Mouse (Mus musculus) MEL (cell line): Measurements from ENCODE around the gene Slc22a2. TPM values are rescaled to one million over a fixed set of nuclear protein-coding genes. Genes with fewer than 3 reads are reported as not detected.

Experiments used
- DNase-seq: peaks from one replicate; pipeline ENCODE4 v3.0.0; 2011; ENCODE audit warnings: low read depth, low spot score
- H3K27ac ChIP-seq: 2 replicates; pipeline ENCODE4 v1.5.1; 2012; ENCODE audit warnings: low read depth, mild to moderate bottlenecking, control low read depth, low read length, moderate library complexity; ENCODE audit not compliant: control insufficient read depth
- H3K27me3 ChIP-seq, 2 experiments: fragments of 150-350 bp in 1 of 2; sonication (generic) in 1 of 2; 2 replicates each; pipeline ENCODE4 v1.6.1; 2012; ENCODE audit warnings: low read length in 2 of 2, mild to moderate bottlenecking in 2 of 2, improper control_type of control experiment in 1 of 2, moderate library complexity in 1 of 2; ENCODE audit not compliant: insufficient read depth in 2 of 2, control insufficient read depth in 1 of 2
- H3K36me3 ChIP-seq, 2 experiments: 2 replicates each; pipeline ENCODE4 v1.6.1; 2012 to 2014; ENCODE audit warnings: low read length in 2 of 2, improper control_type of control experiment in 1 of 2, inconsistent platforms in 1 of 2, mild to moderate bottlenecking in 1 of 2; ENCODE audit not compliant: insufficient read depth in 2 of 2, control insufficient read depth in 1 of 2
- H3K4me1 ChIP-seq, 2 experiments: fragments of 150-350 bp in 1 of 2; sonication (generic) in 1 of 2; 2 replicates each; pipeline ENCODE4 v1.6.1; 2012; ENCODE audit warnings: low read length in 2 of 2, improper control_type of control experiment in 1 of 2, mild to moderate bottlenecking in 1 of 2; ENCODE audit not compliant: insufficient read depth in 2 of 2, control insufficient read depth in 1 of 2
- H3K4me3 ChIP-seq, 2 experiments: fragments of 150-350 bp in 1 of 2; sonication (generic) in 1 of 2; 2 replicates each; pipeline ENCODE4 v1.5.1; 2012; ENCODE audit warnings: low read depth in 2 of 2, low read length in 2 of 2, mild to moderate bottlenecking in 2 of 2, moderate library complexity in 2 of 2, control low read depth in 1 of 2, improper control_type of control experiment in 1 of 2; ENCODE audit not compliant: control insufficient read depth in 1 of 2, insufficient read depth in 1 of 2
- H3K79me2 ChIP-seq: 2 replicates; pipeline ENCODE4 v1.6.1; 2012; ENCODE audit warnings: mild to moderate bottlenecking, low read length, moderate library complexity; ENCODE audit not compliant: control insufficient read depth, poor library complexity, insufficient read depth
- H3K9ac ChIP-seq: 2 replicates; pipeline ENCODE4 v1.6.1; 2012; ENCODE audit warnings: low read depth, mild to moderate bottlenecking, control low read depth, low read length, moderate library complexity; ENCODE audit not compliant: control insufficient read depth, poor library complexity, severe bottlenecking
- H3K9me3 ChIP-seq: fragments of 150-350 bp; sonication (generic); replicated peaks from 2 replicates; pipeline ENCODE4 v1.6.1; 2012; ENCODE audit warnings: mild to moderate bottlenecking, low read length, improper control_type of control experiment, moderate library complexity; ENCODE audit not compliant: insufficient read depth
- CHD1 ChIP-seq: IDR thresholded peaks from 2 replicates; pipeline ENCODE4 v1.6.1; 2012; ENCODE audit warnings: low read depth, mild to moderate bottlenecking, inconsistent platforms, low read length, improper control_type of control experiment
- CHD2 ChIP-seq: IDR thresholded peaks from 2 replicates; pipeline ENCODE4 v1.6.1; 2011; ENCODE audit warnings: low read length, improper control_type of control experiment
- CTCF ChIP-seq, 3 experiments: IDR thresholded peaks in 2 of 3; conservative IDR thresholded peaks in 1 of 3; 2 replicates each; pipeline ENCODE4 v1.5.1; 2011 to 2012; ENCODE audit warnings: low read length in 3 of 3, low read depth in 2 of 3, mild to moderate bottlenecking in 2 of 3, improper control_type of control experiment in 1 of 3, inconsistent platforms in 1 of 3, mixed read lengths in 1 of 3, moderate library complexity in 1 of 3; ENCODE audit not compliant: control insufficient read depth in 1 of 3, insufficient read depth in 1 of 3, poor library complexity in 1 of 3, severe bottlenecking in 1 of 3
- EP300 ChIP-seq, 2 experiments: IDR thresholded peaks; 2 replicates each; pipeline ENCODE4 v1.6.1; 2011; ENCODE audit warnings: improper control_type of control experiment in 2 of 2, low read length in 2 of 2, low read depth in 1 of 2, mild to moderate bottlenecking in 1 of 2
- ETS1 ChIP-seq: IDR thresholded peaks from 2 replicates; pipeline ENCODE4 v1.6.1; 2012; ENCODE audit warnings: low read depth, mild to moderate bottlenecking, inconsistent platforms, low read length, improper control_type of control experiment, moderate library complexity
- GABPA ChIP-seq: IDR thresholded peaks from 2 replicates; pipeline ENCODE4 v1.6.1; 2012; ENCODE audit warnings: low read depth, mild to moderate bottlenecking, inconsistent platforms, low read length, improper control_type of control experiment, moderate library complexity
- GATA1 ChIP-seq: IDR thresholded peaks from 2 replicates; pipeline ENCODE4 v1.6.1; 2011; ENCODE audit warnings: low read depth, low read length, improper control_type of control experiment
- KAT2A ChIP-seq: conservative IDR thresholded peaks from 2 replicates; pipeline ENCODE4 v1.6.1; 2012; ENCODE audit warnings: low read depth, low read length, improper control_type of control experiment, inconsistent platforms
- MAX ChIP-seq: IDR thresholded peaks from 2 replicates; pipeline ENCODE4 v1.6.1; 2011; ENCODE audit warnings: low read length, improper control_type of control experiment
- MEF2A ChIP-seq: IDR thresholded peaks from 2 replicates; pipeline ENCODE4 v1.6.1; 2014; ENCODE audit warnings: low read depth, mild to moderate bottlenecking, inconsistent platforms, low read length, improper control_type of control experiment; ENCODE audit not compliant: poor library complexity, insufficient replicate concordance, severe bottlenecking; ENCODE audit errors: extremely low read depth
- POLR2AphosphoS2 ChIP-seq: IDR thresholded peaks from 2 replicates; pipeline ENCODE4 v1.6.1; 2011; ENCODE audit warnings: low read length, improper control_type of control experiment
- POLR2AphosphoS5 ChIP-seq: IDR thresholded peaks from 2 replicates; pipeline ENCODE4 v1.6.1; 2012; ENCODE audit warnings: low read depth, borderline replicate concordance, mild to moderate bottlenecking, inconsistent platforms, low read length, moderate library complexity, mixed read lengths
- RAD21 ChIP-seq: IDR thresholded peaks from 2 replicates; pipeline ENCODE4 v1.6.1; 2011; ENCODE audit warnings: mild to moderate bottlenecking, low read depth, low read length, improper control_type of control experiment
- RCOR1 ChIP-seq: IDR thresholded peaks from 2 replicates; pipeline ENCODE4 v1.6.1; 2012; ENCODE audit warnings: low read depth, mild to moderate bottlenecking, inconsistent platforms, low read length, improper control_type of control experiment
- SIN3A ChIP-seq: IDR thresholded peaks from 2 replicates; pipeline ENCODE4 v1.6.1; 2012; ENCODE audit warnings: low read length, improper control_type of control experiment, inconsistent platforms
- SMC3 ChIP-seq: IDR thresholded peaks from 2 replicates; pipeline ENCODE4 v1.6.1; 2011; ENCODE audit warnings: low read depth, low read length, improper control_type of control experiment
- TAL1 ChIP-seq: IDR thresholded peaks from 2 replicates; pipeline ENCODE4 v1.6.1; 2012; ENCODE audit warnings: mild to moderate bottlenecking, inconsistent platforms, low read length, moderate library complexity, mixed read lengths
- TBP ChIP-seq: IDR thresholded peaks from 2 replicates; pipeline ENCODE4 v1.8.0; 2011; ENCODE audit warnings: low read depth, low read length, improper control_type of control experiment
- UBTF ChIP-seq: IDR thresholded peaks from 2 replicates; pipeline ENCODE4 v1.6.1; 2012; ENCODE audit warnings: low read depth, mild to moderate bottlenecking, inconsistent platforms, low read length, improper control_type of control experiment, moderate library complexity, borderline replicate concordance; ENCODE audit not compliant: insufficient read depth
- USF1 ChIP-seq: IDR thresholded peaks from 2 replicates; pipeline ENCODE4 v1.6.1; 2014; ENCODE audit warnings: low read depth, mild to moderate bottlenecking, inconsistent platforms, low read length, improper control_type of control experiment, moderate library complexity
- USF2 ChIP-seq, 2 experiments: IDR thresholded peaks; 2 replicates each; pipeline ENCODE4 v1.6.1; 2011 to 2012; ENCODE audit warnings: improper control_type of control experiment in 2 of 2, low read length in 2 of 2, borderline replicate concordance in 1 of 2, inconsistent platforms in 1 of 2, low read depth in 1 of 2, mild to moderate bottlenecking in 1 of 2; ENCODE audit not compliant: insufficient read depth in 1 of 2
- ZC3H11A ChIP-seq: IDR thresholded peaks from 2 replicates; pipeline ENCODE4 v1.6.1; 2012; ENCODE audit warnings: low read depth, mild to moderate bottlenecking, inconsistent platforms, low read length, improper control_type of control experiment
- ZKSCAN1 ChIP-seq: IDR thresholded peaks from 2 replicates; pipeline ENCODE4 v1.6.1; 2012; ENCODE audit warnings: low read depth, mild to moderate bottlenecking, inconsistent platforms, low read length, improper control_type of control experiment, moderate library complexity
- ZMIZ1 ChIP-seq: IDR thresholded peaks from 2 replicates; pipeline ENCODE4 v1.6.1; 2012; ENCODE audit warnings: low read depth, mild to moderate bottlenecking, inconsistent platforms, low read length, improper control_type of control experiment, moderate library complexity
- polyA plus RNA-seq, 2 experiments: library from polyadenylated mRNA; stranded (reverse) in 1 of 2; unstranded in 1 of 2; fragments of >175 nt in 1 of 2; fragments of >200 nt in 1 of 2; gene quantifications; 2 replicates each; pipeline versions ENCODE4 v1.2.1 to v1.2.4; 2012; ENCODE audit warnings: low replicate concordance in 2 of 2, low read depth in 1 of 2; ENCODE audit not compliant: insufficient read length in 2 of 2, insufficient read depth in 1 of 2, missing spikeins in 1 of 2
- total RNA-seq: library from RNA; depleted of rRNA; stranded (reverse); fragments of 300-350 nt; gene quantifications from 2 replicates; pipeline ENCODE4 v1.2.3, GENCODE M21; 2012

Slc22a2 gene
- total and polyA plus RNA-seq, 3 experiments = not detected

DNA sequence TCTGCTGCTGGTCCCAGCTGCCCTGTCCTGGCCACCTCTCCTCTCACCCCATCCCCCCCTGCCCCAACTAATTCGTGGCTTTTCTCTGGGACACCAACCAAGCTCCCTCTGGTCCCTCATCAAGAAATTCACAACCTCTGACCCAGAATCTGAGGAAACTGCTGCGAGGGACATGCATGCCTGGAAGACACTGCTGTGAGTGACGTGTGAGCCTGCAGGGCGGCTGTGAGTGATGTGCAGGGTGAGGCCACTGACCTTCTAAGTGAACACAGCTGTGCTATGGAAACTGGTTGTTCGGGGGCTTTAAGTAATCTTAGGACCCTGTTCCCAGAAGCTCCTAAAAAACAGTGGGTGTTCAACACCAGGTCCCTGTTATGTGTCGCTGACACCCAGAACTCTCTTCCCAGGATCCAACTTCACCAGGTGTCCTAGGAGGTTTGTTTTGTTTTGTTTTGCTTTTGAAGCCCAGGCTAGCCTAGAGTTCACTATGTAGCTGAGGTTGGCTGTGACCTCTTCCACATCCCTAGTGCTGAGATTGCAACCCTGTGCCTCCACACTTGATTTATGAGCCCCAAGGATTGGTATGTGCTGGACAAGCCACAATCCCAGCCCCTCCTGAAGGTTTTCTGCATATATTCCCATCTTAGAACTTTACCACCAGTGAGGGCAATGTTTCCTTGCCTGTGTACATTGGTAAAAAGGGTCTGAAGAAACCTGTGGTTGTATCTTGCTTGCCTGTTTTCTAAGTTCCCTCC is 47.2 kb downstream of the Slc22a2 start:
- H3K36me3 ChIP-seq = no peaks in the 10 kb centered on the region
- H3K4me1 ChIP-seq = no peaks in the 10 kb centered on the region
- H3K9me3 ChIP-seq = no peaks in the 10 kb centered on the region
- H3K79me2 ChIP-seq = no peaks in the 10 kb centered on the region
- no peak overlapping the region for H3K27ac ChIP-seq
- TF ChIP-seq GABPA (no peak), GATA1 (no peak), CHD2 (no peak), MEF2A (no peak), TAL1 (no peak), POLR2AphosphoS5 (no peak), EP300 (IDR thresholded peaks at IDR 0.05; ENCODE audit: low read depth in 1 of 2, low read length in 2 of 2) (no peak), RCOR1 (no peak), USF2 (IDR thresholded peaks at IDR 0.05; ENCODE audit: borderline replicate concordance in 1 of 2, insufficient read depth in 1 of 2, low read depth in 1 of 2, low read length in 2 of 2) (no peak), POLR2AphosphoS2 (no peak), CTCF (IDR thresholded peaks at IDR 0.05 in 2 of 3, conservative IDR thresholded peaks at IDR 0.05 in 1 of 3; ENCODE audit: control insufficient read depth in 1 of 3, insufficient read depth in 1 of 3, low read depth in 2 of 3, low read length in 3 of 3, poor library complexity in 1 of 3, severe bottlenecking in 1 of 3) (no peak), SIN3A (no peak), RAD21 (no peak)
- no peak overlapping the region for H3K4me3 ChIP-seq
- peaks cover 0 to 8% of the 10 kb centered on the region in 2 experiments; a peak in 3 of 4 replicates for H3K27me3 ChIP-seq
- no peak for DNase-seq
- H3K9ac ChIP-seq = no peak overlapping the region

DNA sequence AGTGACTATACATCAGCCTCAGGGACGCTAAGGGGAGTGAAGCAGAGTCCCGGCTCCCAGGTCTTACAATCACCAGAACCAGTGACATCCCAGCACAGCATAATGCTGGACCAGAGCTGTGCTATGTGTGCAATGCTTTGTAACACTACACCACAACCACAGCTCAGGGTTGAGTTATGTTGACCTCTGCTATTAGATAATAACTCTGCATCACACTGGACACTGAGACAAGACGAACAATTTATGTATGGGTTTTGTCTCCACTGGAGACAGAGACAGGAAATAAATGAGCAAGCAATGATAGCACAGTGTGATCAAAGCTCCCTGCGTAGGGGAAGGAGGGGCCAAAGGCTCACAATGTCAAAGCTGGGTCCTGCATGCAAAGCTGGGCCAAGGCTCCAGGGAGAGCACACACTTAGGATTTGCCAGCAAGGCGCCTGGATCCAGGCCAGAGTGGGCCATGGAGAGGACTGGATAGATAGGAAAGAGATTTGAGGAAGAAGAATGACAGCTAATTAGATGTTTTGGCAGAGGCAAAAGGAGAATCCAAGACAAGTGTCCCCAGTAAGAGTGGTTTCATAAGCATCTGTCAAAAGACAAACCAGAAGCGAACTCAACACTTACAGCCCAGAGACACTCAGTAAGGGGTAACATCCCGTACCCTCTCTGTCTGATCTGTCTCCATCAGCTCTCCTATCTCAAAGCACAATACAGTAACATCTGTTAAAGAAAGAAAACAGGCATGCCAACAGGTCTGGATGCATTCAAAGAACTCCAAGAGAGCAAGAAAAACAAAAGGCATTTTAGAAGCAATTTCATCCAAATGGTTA is 48.1 kb downstream of the Slc22a2 start:
- Histone ChIP-seq H3K27ac (no peak overlapping the region), H3K4me3 (no peak overlapping the region), H3K9ac (no peak overlapping the region), H3K9me3 (no peaks in the 10 kb centered on the region), H3K27me3 (peaks cover 0 to 8% of the 10 kb centered on the region in 2 experiments; a peak in 2 of 4 replicates), H3K4me1 (no peaks in the 10 kb centered on the region), H3K79me2 (no peaks in the 10 kb centered on the region)
- no peak for DNase-seq
- TF ChIP-seq MAX (no peak), ZKSCAN1 (no peak), CHD1 (no peak), GABPA (no peak), GATA1 (no peak), CHD2 (no peak), RAD21 (no peak), ZC3H11A (no peak), TBP (no peak), EP300 (IDR thresholded peaks at IDR 0.05; ENCODE audit: low read depth in 1 of 2, low read length in 2 of 2) (no peak), SMC3 (no peak), KAT2A (no peak), USF1 (no peak), UBTF (no peak), CTCF (IDR thresholded peaks at IDR 0.05 in 2 of 3, conservative IDR thresholded peaks at IDR 0.05 in 1 of 3; ENCODE audit: control insufficient read depth in 1 of 3, insufficient read depth in 1 of 3, low read depth in 2 of 3, low read length in 3 of 3, poor library complexity in 1 of 3, severe bottlenecking in 1 of 3) (no peak), ZMIZ1 (no peak), ETS1 (no peak)
- TF ChIP-seq, all 39 proteins: peak for 0
- no peaks in the 10 kb centered on the region for H3K36me3 ChIP-seq
